Mouse (Mus musculus): ENCODE results near the gene Gm45837.
"Not testable (repeated sequence)": the region's sequence is repeated elsewhere in the genome, so short reads cannot be mapped to it uniquely, and the experiment has no call there.

The Gm45837 gene

GRCm38 (mm10) chr7:101550686-101551485 is 140.2 kb downstream of the Gm45837 start:
- no peak for DNase-seq (ENCODE audit: low spot score in 2 of 2)

GRCm38 (mm10) chr7:101551530-101551929 is 140.8 kb downstream of the Gm45837 start:
- DNase-seq (ENCODE audit: low spot score in 2 of 2) = no peak

- not testable (repeated sequence) for DNase-seq (ENCODE audit: low spot score in 2 of 2)
These were observed 144.8 kb downstream of the Gm45837 start for GRCm38 (mm10) chr7:101555473-101555872.

GRCm38 (mm10) chr7:101557391-101557790 is 146.7 kb downstream of the Gm45837 start:
- DNase-seq (ENCODE audit: low spot score in 2 of 2) = no peak

- DNase-seq (ENCODE audit: low spot score in 2 of 2) = not testable (repeated sequence)
These were observed 148.7 kb downstream of the Gm45837 start for GRCm38 (mm10) chr7:101559393-101559792.
